Mouse (Mus musculus) bone marrow, adult 2 months (tissue): Measurements from ENCODE around the gene Tulp3.

Experiments
- CTCF ChIP-seq: fragments of 200-500 bp; IDR thresholded peaks from 2 replicates; pipeline ENCODE4 v1.5.1; 2011; ENCODE audit warnings: low read length, control low read depth; ENCODE audit not compliant: control insufficient read depth, insufficient read depth
- POLR2A ChIP-seq: fragments of 200-500 bp; IDR thresholded peaks from 2 replicates; pipeline ENCODE4 v1.6.1; 2011; ENCODE audit warnings: low read depth, mild to moderate bottlenecking, control low read depth, low read length, borderline replicate concordance; ENCODE audit not compliant: control insufficient read depth

- no peak for TF ChIP-seq POLR2A
- no peak for TF ChIP-seq CTCF
These were observed 80.1 kb downstream of the Tulp3 start for GRCm38 (mm10) chr6:128275506-128276064.
